In genomic region chr4:154986096-154986495, GRCm38 (mm10) we compare ENCODE assay signal across 8 mouse cellular contexts. TPM values are rescaled to one million over a fixed set of nuclear protein-coding genes. Genes with fewer than 3 reads are reported as not detected.
A peak's percentile ranks its signal among the peaks of the same experiment; 100 is the strongest.
DNase-seq lines count a peak whose midpoint lies in the region; ATAC-seq and TF ChIP-seq lines count a peak whose summit lies in the region.

No protein-coding gene starts in this region.

- peak; percentile 70 for DNase-seq in CH12.LX (ENCODE audit: extremely low read depth)
- DNase-seq in brain, embryonic 14.5 days (ENCODE audit: low read depth): peak; percentile 69
- peak; percentile 69 for DNase-seq in forebrain, embryonic 14.5 days (ENCODE audit: low spot score)
- peak; percentile 81 to 92 for DNase-seq in heart, postnatal 10 days
- DNase-seq in kidney, postnatal 4 days: peak; percentile 91 to 92
- DNase-seq in liver, postnatal 0 days: peak; percentile 84
- DNase-seq in ovary, postnatal 10 days (ENCODE audit: low spot score): peak; percentile 77
- DNase-seq in thymus, postnatal 0 days (ENCODE audit: low spot score): peak; percentile 63

- peaks cover 8 to 20% of the 10 kb centered on the region in 2 experiments for H3K36me3 ChIP-seq in CH12.LX (replicated peaks in 1 of 2; ENCODE audit: control insufficient read depth in 1 of 2, insufficient read depth in 1 of 2, low read length in 1 of 2)
- H3K36me3 ChIP-seq in forebrain, embryonic 14.5 days (ENCODE audit: control insufficient read depth, insufficient read depth, low read length): peaks cover 11% of the 10 kb centered on the region
- peaks cover 3% of the 10 kb centered on the region for H3K36me3 ChIP-seq in liver, postnatal 0 days (replicated peaks; ENCODE audit: insufficient read depth, low read length)

- in situ Hi-C loops in CH12.LX (cut with MboI; ENCODE audit: low pct_ligation_motif_present, low pct_unique_long_range_greater_than_20kb, low sequenced_read_pairs): loop anchor here (5.0 kb wide), 1 partner anchor 44 kb away; no protein-coding TSS in a partner anchor

- intact Hi-C loops in heart, postnatal 10 days (cut with DNase I): loop anchor here (5.0 kb wide), 1 partner anchor 109 kb away; no protein-coding TSS in a partner anchor

- 18% methylated on average over 15 of the region's 17 CpGs for WGBS in forebrain, embryonic 14.5 days
- WGBS in liver, postnatal 0 days (ENCODE audit: insufficient replicate concordance): 19% methylated on average over 16 of the region's 17 CpGs

- H3K4me2 ChIP-seq in CH12.LX (ENCODE audit: insufficient read depth, low read depth, poor library complexity, severe bottlenecking): peak overlapping the region; percentile 42; the same call in 1 of the 2 replicates
- H3K4me2 ChIP-seq in forebrain, embryonic 14.5 days (ENCODE audit: low read length): 0 out of 2 replicates have a peak overlapping the region, but pooled peaks have one; percentile 12
- no peak overlapping the region for H3K4me2 ChIP-seq in liver, postnatal 0 days (ENCODE audit: low read depth, low read length)

- peaks cover 6 to 8% of the 10 kb centered on the region in 2 experiments for H3K4me1 ChIP-seq in CH12.LX (ENCODE audit: control insufficient read depth in 1 of 2, insufficient read depth in 2 of 2)
- no peaks in the 10 kb centered on the region for H3K4me1 ChIP-seq in forebrain, embryonic 14.5 days (ENCODE audit: control insufficient read depth, insufficient read depth, low read length)
- H3K4me1 ChIP-seq in liver, postnatal 0 days (ENCODE audit: insufficient read depth): 0 out of 2 replicates have a peak, but pooled peaks cover 2% of the 10 kb centered on the region

- H3K9ac ChIP-seq in CH12.LX (ENCODE audit: insufficient read depth, low read depth): peak overlapping the region; percentile 12; the same call in 1 of the 2 replicates
- H3K9ac ChIP-seq in forebrain, embryonic 14.5 days (ENCODE audit: low read length): peak overlapping the region; percentile 35
- 0 out of 2 replicates have a peak overlapping the region, but pooled peaks have one; percentile 30 for H3K9ac ChIP-seq in liver, postnatal 0 days (replicated peaks)

- peaks cover 50% of the 10 kb centered on the region for H3K27me3 ChIP-seq in CH12.LX (replicated peaks)
- H3K27me3 ChIP-seq in forebrain, embryonic 14.5 days (replicated peaks; ENCODE audit: control insufficient read depth, insufficient read depth, low read length): no peaks in the 10 kb centered on the region
- 0 out of 2 replicates have a peak, but pooled peaks cover 4% of the 10 kb centered on the region for H3K27me3 ChIP-seq in liver, postnatal 0 days (ENCODE audit: insufficient read depth, low read length)

- TF ChIP-seq EP300 in CH12.LX (IDR thresholded peaks at IDR 0.05; ENCODE audit: low read length): no peak
- no peak for TF ChIP-seq EP300 in liver, postnatal 0 days (IDR thresholded peaks at IDR 0.05; ENCODE audit: low read depth)

- peak in 1 of 2 experiments; percentile 84; a peak in 2 of 4 replicates for TF ChIP-seq CTCF in CH12.LX (conservative IDR thresholded peaks at IDR 0.05 in 1 of 2, IDR thresholded peaks at IDR 0.05 in 1 of 2; ENCODE audit: low read depth in 2 of 2, low read length in 2 of 2)
- TF ChIP-seq CTCF in brain, embryonic 14.5 days (IDR thresholded peaks at IDR 0.05; ENCODE audit: borderline replicate concordance, extremely low read depth, insufficient read depth, insufficient read length): peak; percentile 73
- TF ChIP-seq CTCF in liver, postnatal 0 days (IDR thresholded peaks at IDR 0.05; ENCODE audit: low read depth): peak; percentile 73

- dilution Hi-C loops in CH12.LX (cut with MboI; ENCODE audit: extremely low pct_ligation_motif_present, extremely low pct_unique_long_range_greater_than_20kb, low sequenced_read_pairs): no loop called here

- H3K4me3 ChIP-seq in CH12.LX (replicated peaks in 1 of 3; ENCODE audit: low read depth in 2 of 3, low read length in 2 of 3, poor library complexity in 1 of 3): peak overlapping the region; percentile 30 to 63 (median 35)
- H3K4me3 ChIP-seq in forebrain, embryonic 14.5 days (ENCODE audit: low read depth, low read length): no peak overlapping the region
- no peak overlapping the region for H3K4me3 ChIP-seq in liver, postnatal 0 days (ENCODE audit: low read depth, low read length)

- no peaks in the 10 kb centered on the region for H3K79me2 ChIP-seq in CH12.LX (replicated peaks; ENCODE audit: control insufficient read depth, extremely low read depth, insufficient read depth, poor library complexity, severe bottlenecking)

- peak; percentile 37 for TF ChIP-seq RAD21 in CH12.LX (IDR thresholded peaks at IDR 0.05; ENCODE audit: low read depth, low read length)

- ATAC-seq in forebrain, embryonic 14.5 days: peak; percentile 41
- ATAC-seq in liver, postnatal 0 days: peak; percentile 47; the same call in 1 of the 2 replicates

- TF ChIP-seq POLR2A in CH12.LX (IDR thresholded peaks at IDR 0.05; ENCODE audit: low read depth, low read length): no peak
- no peak for TF ChIP-seq POLR2A in brain, embryonic 14.5 days (IDR thresholded peaks at IDR 0.05; ENCODE audit: borderline replicate concordance, extremely low read depth, insufficient read depth, insufficient read length, poor library complexity, severe bottlenecking)

- H3K27ac ChIP-seq in CH12.LX (ENCODE audit: insufficient read depth, low read depth): no peak overlapping the region
- no peak overlapping the region for H3K27ac ChIP-seq in forebrain, embryonic 14.5 days (ENCODE audit: low read depth, low read length)
- H3K27ac ChIP-seq in liver, postnatal 0 days (ENCODE audit: low read depth): no peak overlapping the region

- no peaks in the 10 kb centered on the region for H3K9me3 ChIP-seq in CH12.LX (replicated peaks; ENCODE audit: low read length)
- no peaks in the 10 kb centered on the region for H3K9me3 ChIP-seq in forebrain, embryonic 14.5 days (replicated peaks; ENCODE audit: control insufficient read depth, low read length)
- no peaks in the 10 kb centered on the region for H3K9me3 ChIP-seq in liver, postnatal 0 days (ENCODE audit: low read length)

TF ChIP-seq in CH12.LX, 34 proteins besides CTCF, POLR2A, EP300 and RAD21:
- TF ChIP-seq SMC3 (IDR thresholded peaks at IDR 0.05; ENCODE audit: low read depth, low read length): peak; percentile 79
- peak; percentile 24; the same call in 1 of the 2 replicates for TF ChIP-seq IRF4 (IDR thresholded peaks at IDR 0.05; ENCODE audit: low read depth, low read length)
- TF ChIP-seq CHD2 (IDR thresholded peaks at IDR 0.05; ENCODE audit: low read length): no peak
TF ChIP-seq in CH12.LX: peak in this region for 2.

RNA-seq across cellular contexts. Expression of gene Pank4, which starts 22.2 kb away (rescaled TPM):
- total RNA-seq in CH12.LX (2012; rRNA removed): 30.6 and 34.7 TPM in 2 replicates
- total RNA-seq in CH12.LX (2014; rRNA removed): 27.6 and 28.1 TPM in 2 replicates
- 22.4 and 23.2 TPM in 2 replicates for polyA plus RNA-seq in CH12.LX (2012; ENCODE audit: insufficient read length, low read depth)
- 68.0 and 95.5 TPM in 2 replicates for polyA plus RNA-seq in brain, embryonic 14.5 days (2012; rRNA removed)
- 34.6 and 38.9 TPM in 2 replicates for polyA plus RNA-seq in forebrain, embryonic 14.5 days (2014; fragmentation: Nextera tagmentation; extraction: Ambion mirVana)
- 10 to 100 TPM; 36.5 to 36.8 TPM for total RNA-seq in heart, postnatal 10 days (2021)
- 10.9 and 11.4 TPM in 2 replicates for polyA plus RNA-seq in liver, postnatal 0 days (2015; fragmentation: Nextera tagmentation; extraction: Ambion mirVana)
- 41.5 and 42.9 TPM in 2 replicates for polyA plus RNA-seq in thymus, postnatal 0 days (2015; fragmentation: Nextera tagmentation; extraction: Ambion mirVana)

RNA-seq across cellular contexts. Expression of gene Hes5, which starts 25.4 kb away (rescaled TPM):
- total RNA-seq in CH12.LX (2012; rRNA removed): 6.2 and 6.8 TPM in 2 replicates
- total RNA-seq in CH12.LX (2014; rRNA removed): 2.1 and 2.7 TPM in 2 replicates
- 1.5 and 1.7 TPM in 2 replicates for polyA plus RNA-seq in CH12.LX (2012; ENCODE audit: insufficient read length, low read depth)
- polyA plus RNA-seq in brain, embryonic 14.5 days (2012; rRNA removed): 76.0 and 114 TPM in 2 replicates
- 73.0 and 86.0 TPM in 2 replicates for polyA plus RNA-seq in forebrain, embryonic 14.5 days (2014; fragmentation: Nextera tagmentation; extraction: Ambion mirVana)
- not detected for total RNA-seq in heart, postnatal 10 days (2021)
- polyA plus RNA-seq in liver, postnatal 0 days (2015; fragmentation: Nextera tagmentation; extraction: Ambion mirVana): 0.15 and 0.21 TPM in 2 replicates
- polyA plus RNA-seq in thymus, postnatal 0 days (2015; fragmentation: Nextera tagmentation; extraction: Ambion mirVana): 3.3 and 3.6 TPM in 2 replicates

RNA-seq across cellular contexts. Expression of gene Tnfrsf14, which starts 57.7 kb away (rescaled TPM):
- total RNA-seq in CH12.LX (2012; rRNA removed) (68.3 and 109 TPM in 2 replicates), CH12.LX (2014; rRNA removed) (21.0 and 25.9 TPM in 2 replicates)
- 19.8 and 20.0 TPM in 2 replicates for polyA plus RNA-seq in CH12.LX (2012; ENCODE audit: insufficient read length, low read depth)
- 0.79 and 1.8 TPM in 2 replicates for polyA plus RNA-seq in brain, embryonic 14.5 days (2012; rRNA removed)
- polyA plus RNA-seq in forebrain, embryonic 14.5 days (2014; fragmentation: Nextera tagmentation; extraction: Ambion mirVana): not detected in 2 replicates
- 1 to 10 TPM; 4.1 to 5.7 TPM for total RNA-seq in heart, postnatal 10 days (2021)
- 17.2 and 20.0 TPM in 2 replicates for polyA plus RNA-seq in liver, postnatal 0 days (2015; fragmentation: Nextera tagmentation; extraction: Ambion mirVana)
- polyA plus RNA-seq in thymus, postnatal 0 days (2015; fragmentation: Nextera tagmentation; extraction: Ambion mirVana): 5.3 and 6.4 TPM in 2 replicates

Comparison
In these comparisons a context has a peak if more than half of its experiments do, and no peak if none do; other contexts are left out.
1. H3K4me3 ChIP-seq: peak in CH12.LX (3 of 3); none in forebrain, embryonic 14.5 days (single experiment) and liver, postnatal 0 days (single experiment).
2. RNA of gene Hes5, which starts 25.4 kb away (polyA plus RNA-seq): 73.0 to 86.0 TPM in forebrain, embryonic 14.5 days and 76.0 to 114 TPM in brain, embryonic 14.5 days; 3.3 to 3.6 TPM in thymus, postnatal 0 days, 1.5 to 1.7 TPM in CH12.LX and 0.15 to 0.21 TPM in liver, postnatal 0 days; every median in the first group is over 10 times any median in the second.
3. Peak in every context shown above with its lines, with median percentiles within 50 percentile points of each other: DNase-seq and H3K9ac ChIP-seq.